Mouse (Mus musculus): ENCODE results near the gene Atp5f1. TPM values are rescaled to one million over a fixed set of nuclear protein-coding genes. Genes with fewer than 3 reads are reported as not detected.

Atp5f1 gene
- polyA plus RNA-seq, 2 experiments = 233 to 438 TPM

GRCm38 (mm10) chr3:105960700-105961099, 801 bp upstream of the Atp5f1 start:
- Histone ChIP-seq H3K27ac (replicated peaks; ENCODE audit: low read depth, low read length) (no peak overlapping the region), H3K4me2 (replicated peaks; ENCODE audit: low read depth, low read length, severe bottlenecking) (peak overlapping the region; percentile 78; the same call in 1 of the 2 replicates), H3K9ac (ENCODE audit: low read depth, low read length, severe bottlenecking) (no peak overlapping the region), H3K27me3 (ENCODE audit: control insufficient read depth, insufficient read depth, low read length) (no peaks in the 10 kb centered on the region), H3K4me3 (replicated peaks; ENCODE audit: low read length) (peak overlapping the region; percentile 97; the same call in 1 of the 2 replicates), H3K4me1 (ENCODE audit: control insufficient read depth, insufficient read depth, low read length) (peaks cover 16% of the 10 kb centered on the region), H3K9me3 (ENCODE audit: control insufficient read depth, low read length) (no peaks in the 10 kb centered on the region), H3K36me3 (ENCODE audit: control insufficient read depth, insufficient read depth, low read length) (peaks cover 46% of the 10 kb centered on the region)
- 89% methylated on average over 2 of the region's 2 CpGs for WGBS
- DNase-seq (ENCODE audit: low spot score) = no peak
- ATAC-seq (ENCODE audit: low FRiP score, low read depth) = no peak
- no peak for TF ChIP-seq POLR2A (IDR thresholded peaks at IDR 0.05; ENCODE audit: borderline replicate concordance, extremely low read depth, insufficient read depth, insufficient read length)

- ATAC-seq (ENCODE audit: low FRiP score, low read depth) (peak; percentile 45), DNase-seq (ENCODE audit: low spot score) (peak; percentile 22)
- H3K4me2 ChIP-seq (replicated peaks; ENCODE audit: low read depth, low read length, severe bottlenecking) = peak overlapping the region; percentile 78
- H3K27ac ChIP-seq (replicated peaks; ENCODE audit: low read depth, low read length) = peak overlapping the region; percentile 58
- peak overlapping the region; percentile 97 for H3K4me3 ChIP-seq (replicated peaks; ENCODE audit: low read length)
- WGBS = under 1% methylated on average over 19 of the region's 26 CpGs
- peaks cover 16% of the 10 kb centered on the region for H3K4me1 ChIP-seq (ENCODE audit: control insufficient read depth, insufficient read depth, low read length)
- peak overlapping the region; percentile 92 for H3K9ac ChIP-seq (ENCODE audit: low read depth, low read length, severe bottlenecking)
- H3K9me3 ChIP-seq (ENCODE audit: control insufficient read depth, low read length) = no peaks in the 10 kb centered on the region
- H3K27me3 ChIP-seq (ENCODE audit: control insufficient read depth, insufficient read depth, low read length) = no peaks in the 10 kb centered on the region
- no peak for TF ChIP-seq POLR2A (IDR thresholded peaks at IDR 0.05; ENCODE audit: borderline replicate concordance, extremely low read depth, insufficient read depth, insufficient read length)
- H3K36me3 ChIP-seq (ENCODE audit: control insufficient read depth, insufficient read depth, low read length) = peaks cover 42% of the 10 kb centered on the region
Measured at GRCm38 (mm10) chr3:105959585-105959984, 314 bp downstream of the Atp5f1 start.

DNA sequence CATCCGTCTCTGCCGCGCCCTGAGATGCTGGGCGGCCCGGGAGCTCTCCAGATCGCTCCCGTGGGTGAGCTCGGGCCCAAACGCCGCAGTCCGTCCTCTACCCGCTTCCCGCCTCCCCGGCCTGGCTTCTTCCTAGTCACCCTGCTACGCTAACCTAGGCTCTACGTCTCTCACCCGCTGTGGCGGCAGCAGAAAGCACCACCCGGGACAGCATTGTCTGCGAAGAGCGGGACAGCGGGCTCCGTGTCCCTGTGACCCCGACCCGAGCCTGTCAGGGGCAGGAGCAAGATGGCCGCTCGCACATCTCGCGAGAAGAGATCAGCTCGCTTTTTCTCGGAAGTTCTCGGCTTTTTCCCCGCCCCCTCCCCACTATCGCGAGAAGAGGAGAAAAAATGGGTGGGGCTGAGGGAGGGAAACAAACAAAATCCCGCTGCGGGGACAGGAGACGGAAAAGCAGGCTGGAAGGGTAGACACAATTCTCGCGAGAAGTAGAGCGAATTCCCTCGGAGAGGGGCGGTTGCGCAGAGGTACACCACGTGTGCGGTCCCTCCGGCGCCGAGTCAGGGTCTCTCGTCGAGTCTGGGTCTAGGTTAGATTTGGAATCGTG, 822 bp downstream of the Atp5f1 start, which contains the start of gene Wdr77:
TSS of gene Wdr77 (plus strand) at position 396 of the 607 bp plus-strand sequence.
- DNase-seq (ENCODE audit: low spot score) (peak; percentile 99), ATAC-seq (ENCODE audit: low FRiP score, low read depth) (peak; percentile 98)
- H3K9me3 ChIP-seq (ENCODE audit: control insufficient read depth, low read length) = no peaks in the 10 kb centered on the region
- H3K4me3 ChIP-seq (replicated peaks; ENCODE audit: low read length) = peak within 1 kb of the TSS; percentile 97
- WGBS = under 1% methylated on average over 43 of the region's 52 CpGs
- peak within 1 kb of the TSS; percentile 92 for H3K9ac ChIP-seq (ENCODE audit: low read depth, low read length, severe bottlenecking)
- peak within 1 kb of the TSS; percentile 65 for H3K27ac ChIP-seq (replicated peaks; ENCODE audit: low read depth, low read length)
- H3K4me1 ChIP-seq (ENCODE audit: control insufficient read depth, insufficient read depth, low read length) = peaks cover 16% of the 10 kb centered on the region
- H3K27me3 ChIP-seq (ENCODE audit: control insufficient read depth, insufficient read depth, low read length) = no peaks in the 10 kb centered on the region
- peak; percentile 97 for TF ChIP-seq POLR2A (IDR thresholded peaks at IDR 0.05; ENCODE audit: borderline replicate concordance, extremely low read depth, insufficient read depth, insufficient read length)
- H3K36me3 ChIP-seq (ENCODE audit: control insufficient read depth, insufficient read depth, low read length) = peaks cover 41% of the 10 kb centered on the region
- H3K4me2 ChIP-seq (replicated peaks; ENCODE audit: low read depth, low read length, severe bottlenecking) = peak within 1 kb of the TSS; percentile 78

DNA sequence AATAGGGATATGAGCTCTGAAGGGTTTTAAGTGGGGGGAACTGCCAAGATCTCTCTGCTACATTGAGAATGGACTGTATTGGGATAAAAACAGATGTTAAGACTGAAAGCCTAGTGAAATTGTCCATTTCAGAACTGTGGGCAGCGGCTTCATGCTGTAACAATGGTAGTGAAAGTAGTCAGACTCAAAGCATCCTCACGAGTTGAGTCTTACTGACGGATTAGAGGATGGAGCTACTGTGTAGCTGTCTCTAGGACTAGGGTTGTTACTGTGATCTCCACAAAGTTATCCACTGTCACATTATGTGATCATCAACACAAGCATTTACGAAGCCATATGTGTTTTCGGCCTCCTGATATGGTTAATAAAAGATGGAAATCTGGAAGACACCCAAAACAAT, 1.7 kb downstream of the Atp5f1 start:
- no peak for ATAC-seq (ENCODE audit: low FRiP score, low read depth)
- TF ChIP-seq POLR2A (IDR thresholded peaks at IDR 0.05; ENCODE audit: borderline replicate concordance, extremely low read depth, insufficient read depth, insufficient read length) = no peak
- Histone ChIP-seq H3K4me2 (replicated peaks; ENCODE audit: low read depth, low read length, severe bottlenecking) (peak overlapping the region; percentile 57), H3K9ac (ENCODE audit: low read depth, low read length, severe bottlenecking) (peak overlapping the region; percentile 92), H3K27me3 (ENCODE audit: control insufficient read depth, insufficient read depth, low read length) (no peaks in the 10 kb centered on the region), H3K36me3 (ENCODE audit: control insufficient read depth, insufficient read depth, low read length) (peaks cover 37% of the 10 kb centered on the region), H3K4me1 (ENCODE audit: control insufficient read depth, insufficient read depth, low read length) (peaks cover 16% of the 10 kb centered on the region), H3K4me3 (replicated peaks; ENCODE audit: low read length) (peak overlapping the region; percentile 97), H3K9me3 (ENCODE audit: control insufficient read depth, low read length) (no peaks in the 10 kb centered on the region), H3K27ac (replicated peaks; ENCODE audit: low read depth, low read length) (no peak overlapping the region)
- DNase-seq (ENCODE audit: low spot score) = no peak
- WGBS = 47% methylated on average over 5 of the region's 5 CpGs

DNA sequence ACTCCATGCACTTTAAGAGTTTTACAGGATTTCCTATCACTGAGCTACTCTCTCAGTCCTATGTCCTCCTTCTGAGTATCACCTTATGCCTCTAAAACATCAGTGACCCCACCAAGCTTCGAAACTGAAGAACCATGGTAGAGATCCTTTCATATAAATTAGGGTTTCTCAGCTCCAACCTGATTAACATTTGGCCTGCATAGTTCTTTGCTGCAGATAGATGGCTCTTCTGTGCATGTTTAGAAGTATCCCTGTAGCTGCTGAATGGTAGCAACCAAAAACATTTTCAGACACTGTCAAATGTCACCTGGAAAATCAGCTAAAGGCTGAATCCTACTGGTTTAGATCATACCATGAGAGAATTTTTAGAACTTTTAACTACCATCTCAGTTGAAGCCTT, 2.7 kb downstream of the Atp5f1 start:
- Histone ChIP-seq H3K36me3 (ENCODE audit: control insufficient read depth, insufficient read depth, low read length) (peaks cover 37% of the 10 kb centered on the region), H3K9me3 (ENCODE audit: control insufficient read depth, low read length) (no peaks in the 10 kb centered on the region), H3K27me3 (ENCODE audit: control insufficient read depth, insufficient read depth, low read length) (no peaks in the 10 kb centered on the region), H3K4me1 (ENCODE audit: control insufficient read depth, insufficient read depth, low read length) (peaks cover 16% of the 10 kb centered on the region), H3K27ac (replicated peaks; ENCODE audit: low read depth, low read length) (no peak overlapping the region), H3K4me3 (replicated peaks; ENCODE audit: low read length) (no peak overlapping the region; the same call in 1 of the 2 replicates), H3K4me2 (replicated peaks; ENCODE audit: low read depth, low read length, severe bottlenecking) (no peak overlapping the region), H3K9ac (ENCODE audit: low read depth, low read length, severe bottlenecking) (no peak overlapping the region)
- ATAC-seq (ENCODE audit: low FRiP score, low read depth) = no peak
- no peak for DNase-seq (ENCODE audit: low spot score)
- TF ChIP-seq POLR2A (IDR thresholded peaks at IDR 0.05; ENCODE audit: borderline replicate concordance, extremely low read depth, insufficient read depth, insufficient read length) = no peak
- WGBS = 91% methylated on average over 1 of the region's 1 CpGs
